Mouse (Mus musculus) bone marrow macrophage, adult 2 months (primary cell): Measurements from ENCODE around the gene Cenpm.

ENCODE experiments used
- CTCF ChIP-seq: IDR thresholded peaks from 2 replicates; pipeline ENCODE4 v1.5.1; 2012; ENCODE audit warnings: low read depth, mild to moderate bottlenecking, low read length, moderate library complexity
- POLR2A ChIP-seq: IDR thresholded peaks from 2 replicates; pipeline ENCODE4 v1.6.1; 2012; ENCODE audit warnings: mild to moderate bottlenecking, low read depth, low read length, borderline replicate concordance

GRCm38 (mm10) chr15:82210801-82211200 is 33.7 kb downstream of the Cenpm start:
- TF ChIP-seq CTCF: no peak
- TF ChIP-seq POLR2A: no peak
